Mouse (Mus musculus): ENCODE measurements around the gene Ptpn21. TPM values are rescaled to one million over a fixed set of nuclear protein-coding genes. Genes with fewer than 3 reads are reported as not detected.

Ptpn21 gene
- polyA plus RNA-seq, 1 experiment from 2014 or later, result 8.6 TPM

DNA sequence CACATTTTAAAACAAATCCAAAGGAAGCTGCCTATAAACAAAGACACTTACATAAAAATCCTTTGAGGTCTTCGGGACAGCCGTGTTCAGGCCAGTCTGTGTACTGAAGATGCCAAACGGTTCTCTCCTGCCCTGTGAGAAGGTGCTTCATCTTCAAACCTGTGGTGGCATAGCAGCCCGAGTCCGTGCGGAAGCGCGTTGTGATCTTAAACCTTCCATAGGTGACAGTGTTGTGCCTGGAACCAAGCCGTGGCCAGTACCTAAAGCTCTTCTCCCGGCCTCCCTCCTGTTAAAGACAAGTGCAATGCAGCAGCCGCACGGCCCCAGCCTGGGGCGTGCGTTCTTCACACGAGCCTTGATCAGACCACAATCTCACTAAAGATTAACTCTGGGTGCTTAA, 57.3 kb downstream of the Ptpn21 start:
- WGBS, result 92% methylated on average over 15 of the region's 15 CpGs
- H3K9me3 ChIP-seq, result no peaks in the 10 kb centered on the region
- ATAC-seq (ENCODE audit: low FRiP score), result no peak
- H3K4me1 ChIP-seq, result no peaks in the 10 kb centered on the region
- no peak overlapping the region for H3K4me2 ChIP-seq
- H3K36me3 ChIP-seq (replicated peaks), result peaks cover 45% of the 10 kb centered on the region
- no peaks in the 10 kb centered on the region for H3K27me3 ChIP-seq
- no peak overlapping the region; the same call in 1 of the 2 replicates for H3K9ac ChIP-seq
- no peak overlapping the region for H3K4me3 ChIP-seq (replicated peaks)
- no peak overlapping the region for H3K27ac ChIP-seq

DNA sequence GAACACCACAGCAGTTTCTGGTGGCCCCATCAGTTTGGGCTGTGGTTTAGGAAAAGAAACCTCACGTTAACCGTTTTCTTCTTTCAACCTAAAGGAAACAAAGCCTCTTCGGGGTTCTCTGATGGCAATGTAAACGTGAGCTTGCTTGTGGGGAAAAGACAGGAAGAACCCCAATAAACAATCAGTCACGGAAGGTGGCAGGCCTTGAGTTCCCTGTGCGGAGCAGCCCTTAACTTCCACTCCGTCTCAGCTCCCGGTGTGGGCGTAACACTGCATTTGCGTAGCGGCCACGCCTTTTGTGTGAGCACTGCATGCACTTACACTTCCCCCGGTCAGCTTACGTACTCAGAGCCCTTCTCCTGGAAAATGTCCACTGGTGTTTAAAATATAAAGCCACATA, 59.9 kb downstream of the Ptpn21 start:
- H3K4me1 ChIP-seq, result no peaks in the 10 kb centered on the region
- H3K9me3 ChIP-seq, result no peaks in the 10 kb centered on the region
- peaks cover 47% of the 10 kb centered on the region for H3K36me3 ChIP-seq (replicated peaks)
- H3K9ac ChIP-seq, result no peak overlapping the region
- ATAC-seq (ENCODE audit: low FRiP score), result no peak
- H3K27ac ChIP-seq, result no peak overlapping the region
- H3K27me3 ChIP-seq, result no peaks in the 10 kb centered on the region
- no peak overlapping the region for H3K4me3 ChIP-seq (replicated peaks)
- WGBS, result 63% methylated on average over 14 of the region's 14 CpGs
- H3K4me2 ChIP-seq, result no peak overlapping the region

DNA sequence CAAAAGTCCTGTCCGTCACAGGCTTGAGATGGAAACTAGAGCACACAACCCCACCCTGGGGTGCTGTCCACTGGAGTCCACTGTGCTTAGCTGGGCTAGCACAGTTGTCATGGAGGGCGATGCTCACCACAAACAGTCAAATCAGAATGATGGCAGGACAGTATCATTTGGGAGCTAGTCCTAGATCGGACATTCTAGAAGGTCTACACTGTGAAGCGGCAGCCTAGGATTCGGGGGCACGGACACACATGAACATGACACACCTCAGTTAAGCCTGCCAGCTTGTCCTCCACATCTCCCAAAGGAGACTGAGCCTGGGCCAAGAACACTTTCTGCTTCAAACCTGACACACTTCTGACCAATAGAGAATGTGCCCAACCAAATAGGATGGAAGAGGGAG, 60.3 kb downstream of the Ptpn21 start:
- Histone ChIP-seq H3K9me3 (no peaks in the 10 kb centered on the region), H3K9ac (no peak overlapping the region), H3K36me3 (replicated peaks) (peaks cover 43% of the 10 kb centered on the region), H3K4me3 (replicated peaks) (no peak overlapping the region), H3K27ac (no peak overlapping the region), H3K4me1 (no peaks in the 10 kb centered on the region), H3K27me3 (no peaks in the 10 kb centered on the region), H3K4me2 (no peak overlapping the region)
- 96% methylated on average over 6 of the region's 6 CpGs for WGBS
- ATAC-seq (ENCODE audit: low FRiP score), result no peak

DNA sequence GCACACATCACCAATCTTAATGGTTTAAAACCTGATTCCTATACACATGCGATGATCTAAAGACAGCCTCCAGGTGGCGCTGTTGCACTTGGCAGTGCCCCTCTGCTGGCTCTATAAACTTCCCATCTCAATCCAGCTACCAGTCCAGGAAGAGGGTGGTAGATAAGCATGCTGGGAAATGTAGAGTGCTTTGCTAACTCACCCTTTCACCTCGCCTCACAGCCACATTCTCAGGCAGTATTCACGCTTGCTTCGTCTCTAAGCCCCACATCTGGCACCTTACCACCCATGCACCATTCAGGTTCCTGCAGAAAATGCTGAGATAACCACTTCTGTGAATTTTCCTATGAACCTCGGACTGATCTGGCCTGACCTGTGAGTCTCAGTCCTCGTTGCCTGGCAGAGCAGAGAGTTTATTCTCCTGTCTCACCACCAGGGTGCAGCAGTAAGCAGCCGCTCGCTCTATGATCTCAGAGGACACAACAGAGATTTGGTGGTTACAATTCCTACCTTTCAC, 62.5 kb downstream of the Ptpn21 start:
- Histone ChIP-seq H3K4me1 (no peaks in the 10 kb centered on the region), H3K4me3 (replicated peaks) (0 out of 2 replicates have a peak overlapping the region, but pooled peaks have one; percentile 17), H3K9me3 (no peaks in the 10 kb centered on the region), H3K9ac (no peak overlapping the region), H3K4me2 (peak overlapping the region; percentile 40), H3K27me3 (no peaks in the 10 kb centered on the region), H3K27ac (no peak overlapping the region), H3K36me3 (replicated peaks) (peaks cover 24% of the 10 kb centered on the region)
- WGBS, result 15% methylated on average over 9 of the region's 9 CpGs
- ATAC-seq (ENCODE audit: low FRiP score), result peak; percentile 78

DNA sequence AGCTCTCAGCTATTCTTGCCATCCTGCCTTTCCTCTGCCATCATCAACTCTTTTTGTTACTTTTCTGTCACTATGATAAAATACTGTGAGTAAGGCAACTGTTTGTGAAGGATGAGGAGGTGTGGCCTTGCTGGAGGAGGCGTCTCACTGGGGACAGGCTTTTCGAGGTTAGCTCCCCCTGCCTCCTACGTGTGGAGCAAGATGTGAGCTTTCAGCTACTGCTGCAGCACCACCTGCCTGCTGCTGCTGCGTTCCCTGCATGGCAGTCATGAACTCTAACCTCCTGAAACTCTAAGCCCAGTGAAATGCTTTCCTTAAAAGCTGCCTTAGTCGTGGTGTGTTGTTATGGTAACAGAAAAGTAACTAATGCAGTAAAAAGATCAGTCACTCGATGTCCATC, 63.3 kb downstream of the Ptpn21 start:
- Histone ChIP-seq H3K36me3 (replicated peaks) (peaks cover 23% of the 10 kb centered on the region), H3K4me3 (replicated peaks) (no peak overlapping the region), H3K27me3 (no peaks in the 10 kb centered on the region), H3K27ac (no peak overlapping the region), H3K4me1 (no peaks in the 10 kb centered on the region), H3K9me3 (no peaks in the 10 kb centered on the region), H3K9ac (no peak overlapping the region), H3K4me2 (no peak overlapping the region)
- 61% methylated on average over 6 of the region's 6 CpGs for WGBS
- ATAC-seq (ENCODE audit: low FRiP score), result no peak

DNA sequence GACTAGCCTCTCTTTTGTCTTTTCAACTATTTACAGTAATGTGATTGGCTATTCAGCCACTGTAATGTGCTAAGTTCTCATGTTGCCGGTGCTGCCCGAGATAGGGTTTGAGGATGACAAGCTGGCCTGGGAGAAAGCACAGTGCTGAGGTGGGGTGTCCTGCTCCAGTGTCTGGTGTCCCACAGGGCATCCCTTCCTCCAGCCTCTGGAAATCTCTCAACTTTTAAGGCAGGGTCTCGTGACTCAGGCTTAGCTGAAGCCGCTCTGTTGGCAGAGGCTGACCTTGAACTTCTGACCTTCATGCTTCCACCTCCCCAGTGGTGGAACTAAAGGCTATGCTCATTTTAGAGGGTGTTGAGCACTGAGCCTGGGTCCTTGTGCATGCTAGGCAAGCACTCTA, 66.8 kb downstream of the Ptpn21 start:
- peaks cover 15% of the 10 kb centered on the region for H3K36me3 ChIP-seq (replicated peaks)
- WGBS, result 86% methylated on average over 4 of the region's 4 CpGs
- no peak overlapping the region for H3K4me2 ChIP-seq
- H3K4me3 ChIP-seq (replicated peaks), result no peak overlapping the region
- ATAC-seq (ENCODE audit: low FRiP score), result no peak
- H3K9ac ChIP-seq, result no peak overlapping the region
- H3K27ac ChIP-seq, result no peak overlapping the region
- H3K4me1 ChIP-seq, result no peaks in the 10 kb centered on the region
- no peaks in the 10 kb centered on the region for H3K9me3 ChIP-seq
- H3K27me3 ChIP-seq, result no peaks in the 10 kb centered on the region

DNA sequence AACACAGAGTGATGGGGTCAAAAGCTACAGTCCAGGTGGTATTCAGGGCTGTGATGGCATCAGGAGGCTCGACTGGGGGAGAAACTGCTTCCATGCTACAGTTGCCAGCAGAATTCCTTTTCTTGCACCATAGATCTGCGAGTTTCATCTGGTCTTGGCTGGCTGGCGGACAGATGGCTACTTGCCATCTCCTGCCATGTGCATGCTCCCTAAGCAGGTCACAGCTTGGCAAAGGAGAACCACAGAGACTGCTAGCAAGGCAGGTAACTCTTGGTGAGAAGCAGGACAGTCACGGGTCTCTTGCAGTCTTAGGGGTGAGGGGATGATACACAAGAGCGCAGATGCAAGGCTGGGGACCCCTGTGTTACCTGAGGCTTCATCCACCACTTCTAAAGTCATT, 67.3 kb downstream of the Ptpn21 start:
- Histone ChIP-seq H3K27ac (no peak overlapping the region), H3K9me3 (no peaks in the 10 kb centered on the region), H3K27me3 (no peaks in the 10 kb centered on the region), H3K4me3 (replicated peaks) (no peak overlapping the region), H3K4me1 (no peaks in the 10 kb centered on the region), H3K36me3 (replicated peaks) (peaks cover 16% of the 10 kb centered on the region), H3K9ac (no peak overlapping the region), H3K4me2 (no peak overlapping the region)
- ATAC-seq (ENCODE audit: low FRiP score), result no peak
- 89% methylated on average over 5 of the region's 5 CpGs for WGBS

DNA sequence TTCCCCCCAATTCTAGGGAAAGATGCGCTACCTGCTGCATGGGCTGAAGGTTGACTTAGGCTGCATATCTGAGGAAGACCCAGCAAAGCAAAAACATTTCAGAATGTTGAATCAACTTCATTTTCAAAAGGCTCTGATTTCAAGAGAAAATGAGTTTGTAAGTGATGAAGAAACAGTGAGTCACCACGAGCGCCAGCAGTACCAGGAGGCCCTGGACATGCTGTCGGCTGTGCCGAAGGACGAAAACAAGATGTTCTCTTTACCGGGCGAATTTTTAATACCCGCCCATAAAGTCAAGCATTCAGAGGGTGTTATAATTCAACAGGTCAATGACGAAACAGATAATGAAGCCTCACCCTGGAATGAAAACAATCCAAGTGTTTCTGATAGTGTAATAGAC, 68.1 kb downstream of the Ptpn21 start:
- no peaks in the 10 kb centered on the region for H3K4me1 ChIP-seq
- no peak overlapping the region for H3K4me2 ChIP-seq
- no peak for ATAC-seq (ENCODE audit: low FRiP score)
- H3K9me3 ChIP-seq, result no peaks in the 10 kb centered on the region
- H3K27ac ChIP-seq, result no peak overlapping the region
- no peak overlapping the region for H3K9ac ChIP-seq
- no peaks in the 10 kb centered on the region for H3K27me3 ChIP-seq
- 93% methylated on average over 10 of the region's 10 CpGs for whole genome bisulfite sequencing
- no peak overlapping the region for H3K4me3 ChIP-seq (replicated peaks)
- H3K36me3 ChIP-seq (replicated peaks), result peaks cover 18% of the 10 kb centered on the region

DNA sequence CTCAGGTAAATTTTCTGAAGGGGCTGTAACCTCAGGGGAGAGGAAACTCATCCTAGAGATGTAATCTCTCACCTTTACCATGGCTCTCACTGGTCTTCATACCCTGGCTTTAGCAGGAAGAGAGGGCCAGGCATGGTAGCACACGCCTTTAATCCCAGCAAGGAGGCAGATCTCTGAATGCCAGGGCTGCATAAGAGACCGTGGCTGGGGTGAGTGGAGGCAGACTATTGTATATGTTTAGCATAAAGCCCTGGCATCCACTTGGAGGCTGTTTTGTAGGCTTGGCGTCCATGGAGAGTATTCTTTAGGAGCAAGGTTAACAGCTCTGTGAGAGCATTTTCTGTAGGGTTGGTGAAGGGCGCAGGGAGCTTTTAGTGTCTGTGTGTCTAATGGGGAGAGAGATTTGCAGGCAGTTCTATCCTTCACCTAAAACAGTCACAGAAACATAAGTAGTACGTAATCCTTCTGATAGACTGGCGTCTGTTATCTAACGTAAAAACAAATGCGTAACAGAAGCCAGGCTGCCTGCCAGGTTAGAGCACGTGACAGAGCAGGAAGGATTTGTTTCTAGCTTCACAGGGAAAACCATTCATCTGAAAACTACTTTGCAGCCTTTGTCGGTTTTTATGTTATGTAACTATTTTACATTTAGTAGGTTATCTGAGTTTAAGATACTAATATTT, 68.9 kb downstream of the Ptpn21 start:
- Histone ChIP-seq H3K27ac (no peak overlapping the region), H3K4me2 (no peak overlapping the region), H3K4me3 (replicated peaks) (no peak overlapping the region), H3K4me1 (no peaks in the 10 kb centered on the region), H3K9me3 (no peaks in the 10 kb centered on the region), H3K27me3 (no peaks in the 10 kb centered on the region), H3K36me3 (replicated peaks) (peaks cover 18% of the 10 kb centered on the region), H3K9ac (no peak overlapping the region)
- ATAC-seq (ENCODE audit: low FRiP score), result no peak
- 85% methylated on average over 10 of the region's 10 CpGs for WGBS

DNA sequence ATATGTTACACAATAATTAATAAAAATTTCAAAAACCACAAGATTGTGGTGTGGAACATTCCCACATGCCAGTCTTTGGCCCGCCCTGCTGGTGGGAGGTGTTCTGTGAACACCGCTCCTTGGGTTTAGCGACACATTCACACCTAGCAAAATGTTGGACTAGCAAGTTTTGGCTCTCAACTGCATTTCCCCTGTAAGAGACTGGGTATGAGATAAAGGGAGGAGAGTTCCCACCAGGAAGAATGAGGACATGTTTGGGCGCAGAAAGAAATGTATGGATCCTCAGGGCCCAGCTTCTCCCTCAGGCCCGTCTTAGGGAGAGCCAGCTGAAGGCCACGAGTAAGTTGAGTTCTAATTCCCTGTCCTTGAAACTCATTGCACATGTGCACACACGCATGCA, 74.6 kb downstream of the Ptpn21 start:
- Histone ChIP-seq H3K36me3 (replicated peaks) (peaks cover 27% of the 10 kb centered on the region), H3K27me3 (no peaks in the 10 kb centered on the region), H3K4me2 (no peak overlapping the region), H3K4me3 (replicated peaks) (no peak overlapping the region), H3K4me1 (no peaks in the 10 kb centered on the region), H3K9ac (no peak overlapping the region), H3K9me3 (no peaks in the 10 kb centered on the region), H3K27ac (no peak overlapping the region)
- WGBS, result 91% methylated on average over 7 of the region's 7 CpGs
- ATAC-seq (ENCODE audit: low FRiP score), result no peak

DNA sequence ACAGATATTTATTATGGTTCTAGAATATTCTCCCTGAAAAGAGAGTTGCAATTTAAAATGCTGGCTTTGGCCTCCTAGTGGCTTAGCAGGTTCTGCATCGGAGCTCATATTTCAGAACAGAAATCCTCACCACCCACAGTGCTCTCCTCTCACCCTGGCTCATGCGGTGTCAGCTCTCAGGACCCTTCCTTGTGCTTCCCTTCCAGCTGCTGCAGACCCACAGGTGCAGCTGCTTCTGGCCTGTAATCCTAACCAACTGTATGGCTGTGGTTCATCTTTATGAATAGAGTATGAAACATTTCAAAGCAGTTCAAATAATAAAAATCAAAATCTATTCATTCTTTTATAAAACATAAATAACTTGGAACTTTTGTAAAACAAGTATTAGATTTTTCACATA, 80.3 kb downstream of the Ptpn21 start:
- no peak for ATAC-seq (ENCODE audit: low FRiP score)
- 76% methylated on average over 2 of the region's 2 CpGs for WGBS
- no peaks in the 10 kb centered on the region for H3K9me3 ChIP-seq
- H3K9ac ChIP-seq, result no peak overlapping the region
- H3K36me3 ChIP-seq (replicated peaks), result peaks cover 14% of the 10 kb centered on the region
- no peaks in the 10 kb centered on the region for H3K4me1 ChIP-seq
- no peak overlapping the region for H3K4me2 ChIP-seq
- no peaks in the 10 kb centered on the region for H3K27me3 ChIP-seq
- H3K4me3 ChIP-seq (replicated peaks), result no peak overlapping the region
- H3K27ac ChIP-seq, result no peak overlapping the region

DNA sequence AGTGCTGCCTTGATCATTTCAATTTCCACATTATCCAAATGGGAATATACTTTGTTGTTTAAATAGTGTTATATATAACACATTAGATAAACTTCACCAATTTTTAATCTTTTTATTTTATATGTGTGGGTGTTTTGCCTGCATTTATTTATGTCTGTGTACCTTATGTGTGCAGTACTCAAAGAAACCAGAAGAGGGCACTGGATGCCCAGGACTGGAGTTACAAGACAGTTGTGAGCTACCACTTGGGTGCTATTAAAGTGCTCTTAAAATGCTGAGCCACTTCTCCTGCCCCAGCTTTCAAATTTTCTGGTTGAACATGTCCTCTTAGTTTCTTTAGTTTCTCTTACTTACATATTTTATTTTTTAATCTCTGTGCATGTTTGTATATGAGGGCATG, 92.4 kb downstream of the Ptpn21 start:
- H3K4me3 ChIP-seq (replicated peaks), result no peak overlapping the region
- H3K9ac ChIP-seq, result no peak overlapping the region
- H3K27ac ChIP-seq, result no peak overlapping the region
- ATAC-seq (ENCODE audit: low FRiP score), result no peak
- H3K4me1 ChIP-seq, result no peaks in the 10 kb centered on the region
- no peak overlapping the region for H3K4me2 ChIP-seq
- no peaks in the 10 kb centered on the region for H3K9me3 ChIP-seq
- no peaks in the 10 kb centered on the region for H3K27me3 ChIP-seq
- no peaks in the 10 kb centered on the region; the same call in none of the 2 replicates for H3K36me3 ChIP-seq (replicated peaks)

DNA sequence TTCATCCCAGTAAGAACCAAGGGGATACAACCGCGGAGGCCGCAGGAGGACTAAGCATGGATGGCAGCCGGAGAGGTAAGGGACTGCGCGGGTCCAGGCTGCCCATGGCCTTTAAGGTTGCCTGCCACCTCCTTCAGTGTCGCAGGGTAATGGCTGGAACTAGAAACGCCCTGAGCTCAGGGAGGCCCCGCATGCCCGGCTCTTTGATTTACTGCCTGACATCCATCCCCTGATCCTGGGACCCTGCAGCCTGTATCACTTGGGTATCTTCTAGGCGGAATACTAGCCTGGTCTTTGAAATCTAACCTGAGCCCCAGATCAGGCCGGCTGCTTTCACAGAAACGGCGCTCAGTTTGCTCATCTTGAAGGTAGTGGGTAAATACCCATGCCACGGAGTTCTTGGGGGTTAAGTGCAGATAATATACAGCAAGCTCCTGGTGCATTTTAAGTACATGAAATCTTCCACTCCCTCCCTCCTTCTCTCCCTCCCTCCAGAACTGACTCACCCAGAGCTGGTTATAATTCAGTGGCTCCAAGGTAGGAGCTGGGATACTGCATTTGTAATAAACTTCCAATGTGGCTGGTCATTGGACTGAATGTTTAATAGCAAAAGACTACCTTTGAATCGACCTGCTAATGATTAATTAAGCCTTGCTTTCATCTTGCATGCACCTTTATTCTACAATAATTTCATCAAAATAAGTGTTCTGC, 108.8 kb downstream of the Ptpn21 start:
- peak overlapping the region; percentile 68 for H3K4me3 ChIP-seq (replicated peaks)
- peak overlapping the region; percentile 69 for H3K4me2 ChIP-seq
- peak overlapping the region; percentile 65 for H3K9ac ChIP-seq
- H3K36me3 ChIP-seq (replicated peaks), result peaks cover 7% of the 10 kb centered on the region; the same call in 1 of the 2 replicates
- H3K9me3 ChIP-seq, result peaks cover 8% of the 10 kb centered on the region; the same call in 1 of the 2 replicates
- peak overlapping the region; percentile 39 for H3K27ac ChIP-seq
- H3K27me3 ChIP-seq, result no peaks in the 10 kb centered on the region
- peaks cover 13% of the 10 kb centered on the region for H3K4me1 ChIP-seq
- WGBS, result 1% methylated on average over 16 of the region's 16 CpGs
- ATAC-seq (ENCODE audit: low FRiP score), result peak; percentile 85

Data from forebrain, embryonic 12.5 days (tissue).